Mouse (Mus musculus): Measurements from ENCODE around the gene Spem2. TPM values are rescaled to one million over a fixed set of nuclear protein-coding genes. Genes with fewer than 3 reads are reported as not detected.
A peak's percentile ranks its signal among the peaks of the same experiment; 100 is the strongest.
"Not testable (repeated sequence)": the region's sequence is repeated elsewhere in the genome, so short reads cannot be mapped to it uniquely, and the experiment has no call there.

Spem2 gene
- not detected in 2 replicates for polyA plus RNA-seq (2012; rRNA removed)

GRCm38 (mm10) chr11:69818365-69818764 lies at the start of gene Spem2:
Gene Spem2 (minus strand): TSS chr11:69818465.
- DNase-seq (ENCODE audit: extremely low spot score in 1 of 2, low spot score in 1 of 2) = no peak

- no peak for DNase-seq (ENCODE audit: extremely low spot score in 1 of 2, low spot score in 1 of 2)
These were observed 49.1 kb upstream of the Spem2 start for GRCm38 (mm10) chr11:69867335-69867734.

- DNase-seq (ENCODE audit: extremely low spot score in 1 of 2, low spot score in 1 of 2) = no peak
These were observed 47.3 kb upstream of the Spem2 start for GRCm38 (mm10) chr11:69865561-69865960.

- DNase-seq (ENCODE audit: extremely low spot score in 1 of 2, low spot score in 1 of 2) = no peak
These were observed 46.0 kb upstream of the Spem2 start for GRCm38 (mm10) chr11:69864138-69864860.

- DNase-seq (ENCODE audit: extremely low spot score in 1 of 2, low spot score in 1 of 2) = not testable (repeated sequence)
These were observed 45.5 kb upstream of the Spem2 start for GRCm38 (mm10) chr11:69863729-69864128.

- DNase-seq (ENCODE audit: extremely low spot score in 1 of 2, low spot score in 1 of 2) = no peak
These were observed 40.1 kb upstream of the Spem2 start, which contains the start of gene Tnk1 for GRCm38 (mm10) chr11:69858113-69858998. Gene Tnk1 (minus strand): TSS chr11:69858730.

- DNase-seq (ENCODE audit: extremely low spot score in 1 of 2, low spot score in 1 of 2) = no peak
These were observed 37.1 kb upstream of the Spem2 start for GRCm38 (mm10) chr11:69855347-69855746.

GRCm38 (mm10) chr11:69854680-69855079 lies 36.4 kb upstream of the Spem2 start:
- DNase-seq (ENCODE audit: extremely low spot score in 1 of 2, low spot score in 1 of 2) = no peak

GRCm38 (mm10) chr11:69853994-69854393 lies 35.7 kb upstream of the Spem2 start:
- DNase-seq (ENCODE audit: extremely low spot score in 1 of 2, low spot score in 1 of 2) = no peak

- DNase-seq (ENCODE audit: extremely low spot score in 1 of 2, low spot score in 1 of 2) = no peak
These were observed 32.5 kb upstream of the Spem2 start for GRCm38 (mm10) chr11:69850754-69851153.

- no peak for DNase-seq (ENCODE audit: extremely low spot score in 1 of 2, low spot score in 1 of 2)
These were observed 31.6 kb upstream of the Spem2 start for GRCm38 (mm10) chr11:69849884-69850283.

GRCm38 (mm10) chr11:69849128-69849527 lies 30.9 kb upstream of the Spem2 start:
- no peak for DNase-seq (ENCODE audit: extremely low spot score in 1 of 2, low spot score in 1 of 2)

GRCm38 (mm10) chr11:69848021-69848420 lies 29.8 kb upstream of the Spem2 start:
- no peak for DNase-seq (ENCODE audit: extremely low spot score in 1 of 2, low spot score in 1 of 2)

- no peak for DNase-seq (ENCODE audit: extremely low spot score in 1 of 2, low spot score in 1 of 2)
These were observed 28.7 kb upstream of the Spem2 start for GRCm38 (mm10) chr11:69846738-69847688.

GRCm38 (mm10) chr11:69846198-69846680 lies 28.0 kb upstream of the Spem2 start, which contains the start of gene Plscr3:
Gene Plscr3 (plus strand): TSS chr11:69846376.
- DNase-seq (ENCODE audit: extremely low spot score in 1 of 2, low spot score in 1 of 2) = peak; percentile 71 to 82

GRCm38 (mm10) chr11:69838714-69839104 lies 20.4 kb upstream of the Spem2 start:
- DNase-seq (ENCODE audit: extremely low spot score in 1 of 2, low spot score in 1 of 2) = peak in 1 of 2 experiments; percentile 37

- peak; percentile 98 to 99 for DNase-seq (ENCODE audit: extremely low spot score in 1 of 2, low spot score in 1 of 2)
These were observed 19.9 kb upstream of the Spem2 start, which contains the start of gene Tmem256 for GRCm38 (mm10) chr11:69837952-69838713. Gene Tmem256 (plus strand): TSS chr11:69838514.

GRCm38 (mm10) chr11:69837604-69837951 lies 19.3 kb upstream of the Spem2 start, which contains the start of gene Nlgn2:
Gene Nlgn2 (minus strand): TSS chr11:69837784.
- no peak for DNase-seq (ENCODE audit: extremely low spot score in 1 of 2, low spot score in 1 of 2)

All from frontal cortex, adult 2 months (tissue).